In genomic region chr11:80151541-80151940, GRCm38 (mm10) we compare ENCODE assay signal across 22 mouse cellular contexts. TPM values are rescaled to one million over a fixed set of nuclear protein-coding genes. Genes with fewer than 3 reads are reported as not detected.
DNase-seq lines count a peak whose midpoint lies in the region; ATAC-seq and TF ChIP-seq lines count a peak whose summit lies in the region.
"Had no signal": no experiment of that assay in that cellular context is flagged by ENCODE, and none has a peak within 500 bp of the region (broad histone marks: within the 10 kb centered on the region; RNA-seq: fewer than 3 reads in every experiment).

No protein-coding gene starts in this region.

- no peak for TF ChIP-seq EP300 in lung, postnatal 0 days (IDR thresholded peaks at IDR 0.05)

- WGBS in heart, embryonic 10.5 days: 77% methylated on average over 2 of the region's 2 CpGs
- 50% methylated on average over 2 of the region's 2 CpGs for WGBS in lung, postnatal 0 days

- no peak overlapping the region for H3K27ac ChIP-seq in heart, embryonic 10.5 days
- no peak overlapping the region for H3K27ac ChIP-seq in lung, postnatal 0 days (ENCODE audit: low read length)
- 0 out of 2 replicates have a peak overlapping the region, but pooled peaks have one; percentile 15 for H3K27ac ChIP-seq in brown adipose tissue, adult 24 weeks (replicated peaks; ENCODE audit: low read depth, low read length)
- H3K27ac ChIP-seq: embryonic facial prominence, embryonic 10.5 days; forebrain, embryonic 13.5 days; heart, embryonic 15.5 days; hindbrain, embryonic 10.5 days; hindbrain, embryonic 14.5 days had no signal

- H3K4me3 ChIP-seq in heart, embryonic 10.5 days: no peak overlapping the region
- no peak overlapping the region for H3K4me3 ChIP-seq in lung, postnatal 0 days (ENCODE audit: low read depth, low read length)
- no peak overlapping the region for H3K4me3 ChIP-seq in brown adipose tissue, adult 24 weeks (ENCODE audit: insufficient read depth, low read depth, low read length)
- H3K4me3 ChIP-seq: embryonic facial prominence, embryonic 10.5 days; forebrain, embryonic 13.5 days; heart, embryonic 15.5 days; hindbrain, embryonic 10.5 days had no signal

- H3K9ac ChIP-seq in lung, postnatal 0 days (replicated peaks; ENCODE audit: low read depth): no peak overlapping the region
- H3K9ac ChIP-seq: forebrain, embryonic 13.5 days; forebrain, postnatal 0 days; heart, embryonic 15.5 days; hindbrain, embryonic 14.5 days had no signal

- DNase-seq in heart, embryonic 10.5 days (ENCODE audit: low spot score): peak; percentile 7
- no peak for DNase-seq in heart, adult 8-10 months (ENCODE audit: low spot score)
- peak; percentile 43 for DNase-seq in lung, postnatal 0 days (ENCODE audit: low spot score)
- DNase-seq in lung, adult 18-20 months: no peak
- DNase-seq in cerebellum, adult 9-10 months: no peak
- DNase-seq in adrenal gland, adult 18-20 months (ENCODE audit: low spot score in 2 of 2): no peak
- DNase-seq: adrenal gland, postnatal 14 days; B cell, adult 2 months; cerebellum, adult 18-20 months; cerebellum, postnatal 10 days; forebrain, postnatal 0 days; gastrocnemius, postnatal 36 days had no signal

- no peak for TF ChIP-seq CTCF in lung, postnatal 0 days (IDR thresholded peaks at IDR 0.05)

- no peak for ATAC-seq in lung, postnatal 0 days
- peak; percentile 32 for ATAC-seq in megakaryocyte progenitor cell, adult 5-6 weeks (replicated peaks; ENCODE audit: poor library complexity)
- ATAC-seq: CD4-positive, CD25-positive, alpha-beta regulatory T cell, adult 4 months; forebrain, embryonic 13.5 days; forebrain, postnatal 0 days had no signal

- no peaks in the 10 kb centered on the region for H3K9me3 ChIP-seq in heart, embryonic 10.5 days
- no peaks in the 10 kb centered on the region for H3K9me3 ChIP-seq in lung, postnatal 0 days (ENCODE audit: low read length)
- H3K9me3 ChIP-seq: embryonic facial prominence, embryonic 10.5 days; forebrain, embryonic 13.5 days; heart, embryonic 15.5 days; hindbrain, embryonic 10.5 days had no signal

- peaks cover 11% of the 10 kb centered on the region for H3K4me1 ChIP-seq in heart, embryonic 10.5 days
- 0 out of 2 replicates have a peak, but pooled peaks cover 3% of the 10 kb centered on the region for H3K4me1 ChIP-seq in lung, postnatal 0 days (ENCODE audit: insufficient read depth, low read depth, low read length)
- peaks cover 2% of the 10 kb centered on the region for H3K4me1 ChIP-seq in brown adipose tissue, adult 24 weeks (ENCODE audit: control insufficient read depth, insufficient read depth, insufficient read length, low read length)

- peaks cover 51% of the 10 kb centered on the region for H3K27me3 ChIP-seq in heart, embryonic 10.5 days (ENCODE audit: insufficient read depth, poor library complexity, severe bottlenecking)
- H3K27me3 ChIP-seq in lung, postnatal 0 days (replicated peaks; ENCODE audit: insufficient read depth, low read length): peaks cover 6% of the 10 kb centered on the region; the same call in 1 of the 2 replicates

- H3K4me2 ChIP-seq in lung, postnatal 0 days (replicated peaks; ENCODE audit: low read depth, low read length): no peak overlapping the region
- H3K4me2 ChIP-seq: forebrain, embryonic 13.5 days; heart, embryonic 11.5 days; heart, embryonic 15.5 days; hindbrain, embryonic 14.5 days had no signal

- no peaks in the 10 kb centered on the region for H3K36me3 ChIP-seq in heart, embryonic 10.5 days
- no peaks in the 10 kb centered on the region for H3K36me3 ChIP-seq in lung, postnatal 0 days (ENCODE audit: insufficient read depth, low read length)
- H3K36me3 ChIP-seq: embryonic facial prominence, embryonic 10.5 days; heart, embryonic 15.5 days; hindbrain, embryonic 10.5 days had no signal

RNA-seq across cellular contexts. Expression of gene Adap2, which starts 2.4 kb away (rescaled TPM):
- 0.18 and 0.46 TPM in 2 replicates for polyA plus RNA-seq in heart, embryonic 10.5 days (2016; fragmentation: Nextera tagmentation; extraction: Ambion mirVana)
- total RNA-seq in heart, adult 8-10 months (2022): 10 to 100 TPM in 2 of 4 experiments, 1 to 10 TPM in 2; 8.3 to 12.5 (median 9.9) TPM
- 8.4 and 12.4 TPM in 2 replicates for polyA plus RNA-seq in lung, postnatal 0 days (2015; fragmentation: Nextera tagmentation; extraction: Ambion mirVana)
- 2.9 and 5.8 TPM in 2 replicates for polyA plus RNA-seq in brown adipose tissue, adult 24 weeks (2012; ENCODE audit: insufficient read depth, insufficient read length, missing spikeins)
- 0.07 and 0.17 TPM in 2 replicates for total RNA-seq in megakaryocyte progenitor cell, adult 5-6 weeks (2015)
- total RNA-seq in megakaryocyte progenitor cell, adult 5-6 weeks (2017): 0.12 and 0.61 TPM in 2 replicates
- total RNA-seq in adrenal gland, adult 18-20 months (2021): 10 to 100 TPM in 1 of 2 experiments, 1 to 10 TPM in 1; 9.6 to 11.1 TPM
- total RNA-seq: MEL had no signal

RNA-seq across cellular contexts. Expression of gene Tefm, which starts 9.6 kb away (rescaled TPM):
- 35.4 and 36.6 TPM in 2 replicates for polyA plus RNA-seq in heart, embryonic 10.5 days (2016; fragmentation: Nextera tagmentation; extraction: Ambion mirVana)
- total RNA-seq in heart, adult 8-10 months (2022): 10 to 100 TPM; 30.1 to 36.3 (median 33.2) TPM
- 17.8 and 19.5 TPM in 2 replicates for polyA plus RNA-seq in lung, postnatal 0 days (2015; fragmentation: Nextera tagmentation; extraction: Ambion mirVana)
- polyA plus RNA-seq in brown adipose tissue, adult 24 weeks (2012; ENCODE audit: insufficient read depth, insufficient read length, missing spikeins): 35.2 and 39.9 TPM in 2 replicates
- 26.8 and 28.9 TPM in 2 replicates for total RNA-seq in megakaryocyte progenitor cell, adult 5-6 weeks (2015)
- 21.1 and 27.3 TPM in 2 replicates for total RNA-seq in megakaryocyte progenitor cell, adult 5-6 weeks (2017)
- total RNA-seq in adrenal gland, adult 18-20 months (2021): 10 to 100 TPM; 13.6 to 15.5 TPM

RNA-seq across cellular contexts. Expression of gene Rnf135, which starts 32.1 kb away (rescaled TPM):
- 8.8 and 9.4 TPM in 2 replicates for polyA plus RNA-seq in heart, embryonic 10.5 days (2016; fragmentation: Nextera tagmentation; extraction: Ambion mirVana)
- 1 to 10 TPM; 5.8 to 6.0 (median 5.9) TPM for total RNA-seq in heart, adult 8-10 months (2022)
- polyA plus RNA-seq in lung, postnatal 0 days (2015; fragmentation: Nextera tagmentation; extraction: Ambion mirVana): 13.7 and 16.1 TPM in 2 replicates
- 4.2 and 4.3 TPM in 2 replicates for polyA plus RNA-seq in brown adipose tissue, adult 24 weeks (2012; ENCODE audit: insufficient read depth, insufficient read length, missing spikeins)
- 4.5 and 7.9 TPM in 2 replicates for total RNA-seq in megakaryocyte progenitor cell, adult 5-6 weeks (2015)
- 4.8 and 6.5 TPM in 2 replicates for total RNA-seq in megakaryocyte progenitor cell, adult 5-6 weeks (2017)
- total RNA-seq in adrenal gland, adult 18-20 months (2021): 1 to 10 TPM; 5.9 to 9.1 TPM

RNA-seq across cellular contexts. Expression of gene Rhot1, which starts 57.3 kb away (rescaled TPM):
- 57.0 and 63.2 TPM in 2 replicates for polyA plus RNA-seq in heart, embryonic 10.5 days (2016; fragmentation: Nextera tagmentation; extraction: Ambion mirVana)
- 10 to 100 TPM; 52.5 to 66.9 (median 60.3) TPM for total RNA-seq in heart, adult 8-10 months (2022)
- 38.2 and 44.9 TPM in 2 replicates for polyA plus RNA-seq in lung, postnatal 0 days (2015; fragmentation: Nextera tagmentation; extraction: Ambion mirVana)
- 40.7 and 54.8 TPM in 2 replicates for polyA plus RNA-seq in brown adipose tissue, adult 24 weeks (2012; ENCODE audit: insufficient read depth, insufficient read length, missing spikeins)
- total RNA-seq in megakaryocyte progenitor cell, adult 5-6 weeks (2015): 64.7 and 66.6 TPM in 2 replicates
- 50.6 and 51.4 TPM in 2 replicates for total RNA-seq in megakaryocyte progenitor cell, adult 5-6 weeks (2017)
- total RNA-seq in adrenal gland, adult 18-20 months (2021): 10 to 100 TPM; 54.4 to 71.5 TPM

Comparison
In these comparisons a context has a peak if more than half of its experiments do, and no peak if none do; other contexts are left out.
1. DNase-seq: peak in heart, embryonic 10.5 days (single experiment) and lung, postnatal 0 days (single experiment); none in heart, adult 8-10 months (single experiment), lung, adult 18-20 months (0 of 2), cerebellum, adult 9-10 months (single experiment) and adrenal gland, adult 18-20 months (0 of 2).
2. RNA of gene Adap2, which starts 2.4 kb away (total RNA-seq): 8.3 to 12.5 TPM in heart, adult 8-10 months and 9.6 to 11.1 TPM in adrenal gland, adult 18-20 months; 0.07 to 0.61 TPM in megakaryocyte progenitor cell, adult 5-6 weeks; every median in the first group is over 4 times any median in the second.